Mouse (Mus musculus): Measurements from ENCODE around the gene Heatr3.
A peak's percentile ranks its signal among the peaks of the same experiment; 100 is the strongest.
"Not testable (repeated sequence)": the region's sequence is repeated elsewhere in the genome, so short reads cannot be mapped to it uniquely, and the experiment has no call there.

Gene Heatr3

DNA sequence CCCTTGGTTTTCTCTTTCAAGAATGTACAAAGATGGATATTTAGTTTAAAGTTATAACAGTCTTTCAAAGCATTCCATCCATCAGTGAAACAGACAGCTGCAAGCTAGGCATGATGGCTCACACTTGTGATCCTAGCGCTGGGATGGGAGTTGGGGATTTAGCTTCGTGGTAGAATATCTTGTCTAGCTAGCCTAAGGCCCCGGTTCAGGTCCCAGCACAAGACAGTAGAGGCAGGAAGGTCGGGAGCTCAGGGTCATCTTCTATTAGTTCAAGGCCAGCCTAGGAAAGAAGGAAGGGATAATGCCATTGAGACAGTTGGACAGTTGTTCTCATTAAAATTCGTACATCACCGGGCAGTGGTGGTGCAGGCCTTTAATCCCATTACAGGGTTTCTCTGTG is 48.1 kb downstream of the Heatr3 start:
- DNase-seq (ENCODE audit: low read depth, low spot score), result no peak

- no peak for DNase-seq (ENCODE audit: low read depth, low spot score)
Observed at GRCm38 (mm10) chr8:88197328-88197727, 59.7 kb downstream of the Heatr3 start.

DNA sequence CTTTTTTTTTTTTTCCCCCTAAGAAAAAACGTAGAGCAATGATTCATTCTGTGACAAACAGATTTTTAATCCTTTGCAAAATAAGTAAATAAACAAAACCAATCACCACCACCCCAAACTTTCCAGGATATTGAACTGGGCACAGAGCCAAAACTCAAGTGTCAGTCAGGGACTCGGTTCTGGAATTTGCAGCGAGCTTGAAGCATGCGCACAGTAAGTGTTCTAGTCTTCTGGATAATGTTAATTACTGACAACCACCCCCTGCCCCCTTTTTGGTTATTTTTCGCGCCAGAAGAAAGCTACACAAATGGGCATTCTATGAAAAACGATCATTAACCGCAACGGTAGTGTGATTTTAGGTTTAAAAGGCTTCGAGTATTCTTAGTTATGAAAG is 60.9 kb downstream of the Heatr3 start:
- DNase-seq (ENCODE audit: low read depth, low spot score), result no peak

- DNase-seq (ENCODE audit: low read depth, low spot score), result peak; percentile 82
Observed at GRCm38 (mm10) chr8:88198945-88199571, 61.4 kb downstream of the Heatr3 start, which contains the start of gene Tent4b. TSS of gene Tent4b (plus strand) at chr8:88199213.

GRCm38 (mm10) chr8:88199700-88200601 is 62.3 kb downstream of the Heatr3 start:
- no peak for DNase-seq (ENCODE audit: low read depth, low spot score)

DNA sequence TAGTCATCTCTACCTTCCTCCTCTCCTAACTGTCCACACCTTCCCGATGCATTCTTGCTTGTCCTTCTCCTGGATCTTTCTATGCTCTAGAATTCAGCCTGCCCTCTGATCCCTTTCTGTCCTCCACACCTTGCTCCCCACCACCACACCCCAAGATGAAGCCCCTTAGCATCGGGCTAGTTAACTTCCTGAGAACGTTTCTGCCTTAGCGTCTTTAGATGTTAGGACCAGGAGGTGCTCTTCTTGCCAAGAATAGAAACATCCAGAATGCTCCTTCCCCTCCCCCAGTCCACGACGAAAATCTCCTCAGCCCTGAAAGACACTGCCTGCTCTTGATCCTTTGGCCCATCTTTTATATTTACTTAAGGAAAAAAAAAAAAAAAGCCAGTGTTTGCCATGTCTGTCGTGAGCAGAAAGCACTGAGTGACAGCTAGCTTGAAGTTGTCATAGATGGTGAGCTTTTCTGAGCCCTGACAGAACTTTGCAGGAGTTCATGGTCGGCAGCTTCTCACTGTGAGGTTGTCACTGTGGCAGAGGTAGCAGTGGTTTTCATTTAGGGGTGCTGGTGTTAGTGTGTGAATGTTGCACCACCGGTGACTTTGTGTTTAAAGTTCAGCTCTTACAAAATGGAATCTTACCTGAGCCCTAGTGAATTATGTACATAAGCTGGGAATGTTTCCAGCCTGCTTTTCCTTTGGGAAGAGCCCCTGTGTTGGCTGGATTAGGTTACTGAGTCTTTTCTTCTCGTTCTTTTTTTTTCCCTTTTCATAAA is 63.3 kb downstream of the Heatr3 start:
- no peak for DNase-seq (ENCODE audit: low read depth, low spot score)

DNA sequence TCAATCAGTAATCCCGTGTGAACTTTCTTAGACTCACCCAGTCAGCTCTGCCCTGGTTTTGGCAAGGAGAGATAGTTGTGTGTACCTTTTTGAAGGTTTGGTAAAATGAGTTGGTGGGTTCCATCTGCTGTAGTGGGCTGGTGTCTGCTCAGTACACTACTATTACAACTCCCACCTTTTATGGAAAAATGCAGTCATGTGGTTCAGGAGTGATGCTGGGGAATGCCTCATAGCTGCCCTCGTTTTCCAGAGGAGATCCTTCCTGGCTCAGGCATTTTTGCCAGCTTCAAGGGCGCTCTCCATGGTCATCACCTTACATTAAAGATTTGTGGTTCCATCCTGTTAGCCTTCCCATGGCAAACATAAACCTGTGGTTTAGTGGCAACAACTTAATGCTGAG is 64.0 kb downstream of the Heatr3 start:
- no peak for DNase-seq (ENCODE audit: low read depth, low spot score)

- DNase-seq (ENCODE audit: low read depth, low spot score), result no peak
Observed at GRCm38 (mm10) chr8:88206016-88206415, 68.4 kb downstream of the Heatr3 start.

GRCm38 (mm10) chr8:88207121-88207821 is 69.6 kb downstream of the Heatr3 start:
- no peak for DNase-seq (ENCODE audit: low read depth, low spot score)

- not testable (repeated sequence) for DNase-seq (ENCODE audit: low read depth, low spot score)
Observed at GRCm38 (mm10) chr8:88209930-88210827, 72.5 kb downstream of the Heatr3 start.

DNA sequence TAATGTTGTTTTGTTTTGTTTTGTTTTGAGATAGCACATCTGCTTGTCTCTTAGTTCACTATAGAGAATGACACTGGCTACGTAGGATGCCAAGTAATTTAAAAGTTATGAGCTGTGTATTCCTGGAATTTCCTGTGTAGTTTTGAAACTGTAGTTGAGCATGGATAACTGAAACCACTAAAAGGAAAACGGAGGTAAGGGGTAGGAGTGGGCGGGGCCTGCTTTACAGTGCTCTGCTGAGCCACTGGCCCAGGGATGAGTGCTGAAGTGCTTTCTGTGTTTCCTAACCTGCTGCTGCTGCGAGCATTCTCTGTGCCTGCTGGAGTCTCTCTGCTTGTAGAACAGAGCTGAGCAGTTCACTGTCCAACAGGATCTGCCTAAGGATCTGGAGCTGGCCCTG is 83.7 kb downstream of the Heatr3 start:
- no peak for DNase-seq (ENCODE audit: low read depth, low spot score)
